Mouse (Mus musculus) liver, postnatal 0 days (tissue): ENCODE results near the gene Actc1.

ENCODE experiments used
- CTCF ChIP-seq: sonication (generic); IDR thresholded peaks from 2 replicates; pipeline ENCODE4 v1.5.1; 2016; ENCODE audit warnings: antibody characterized with exemption, low read depth
- EP300 ChIP-seq: IDR thresholded peaks from 2 replicates; pipeline ENCODE4 v1.6.1; 2016; ENCODE audit warnings: antibody characterized with exemption, low read depth, mild to moderate bottlenecking

DNA sequence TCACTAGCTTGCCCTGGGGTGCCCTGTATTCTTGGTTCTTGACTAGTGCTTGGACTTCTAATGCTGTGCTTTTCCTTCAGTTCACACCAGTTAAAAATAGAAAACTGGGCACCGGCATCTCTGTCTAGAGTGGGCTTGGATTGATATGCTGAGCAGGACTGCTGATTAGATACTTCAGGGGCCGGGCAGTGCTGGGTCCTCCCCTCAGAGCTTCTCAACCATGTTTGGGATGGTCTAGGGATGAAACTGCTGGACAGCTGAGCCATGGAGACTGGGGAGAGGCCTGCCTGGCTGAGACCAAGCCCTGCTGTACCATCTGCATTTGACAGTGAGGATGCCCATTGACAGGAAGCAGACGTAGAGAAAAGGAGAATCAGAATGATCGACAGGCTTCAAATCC, 781 bp upstream of the Actc1 start:
- TF ChIP-seq EP300 (no peak), CTCF (no peak)
